Mouse (Mus musculus) neural tube, embryonic 13.5 days (tissue): Measurements from ENCODE around the gene Gm12830. TPM values are rescaled to one million over a fixed set of nuclear protein-coding genes. Genes with fewer than 3 reads are reported as not detected.

ENCODE experiments used
- ATAC-seq: fragments of 200-750 bp; cut with Nextera tagmentation; 2 replicates; pipeline ENCODE4 v1.8.0; 2017; ENCODE audit warnings: low read depth, mild to moderate bottlenecking, moderate TSS enrichment, moderate library complexity
- H3K27ac ChIP-seq: fragments of 300-500 bp; sonication (generic); replicated peaks from 2 replicates; pipeline ENCODE4 v1.5.1; 2015; ENCODE audit warnings: moderate library complexity, mild to moderate bottlenecking, inconsistent platforms
- H3K27me3 ChIP-seq: fragments of 300-500 bp; sonication (generic); 2 replicates; pipeline ENCODE4 v1.6.1; 2015; ENCODE audit warnings: mild to moderate bottlenecking, inconsistent platforms
- H3K36me3 ChIP-seq: fragments of 300-500 bp; sonication (generic); 2 replicates; pipeline ENCODE4 v1.6.1; 2015; ENCODE audit warnings: mild to moderate bottlenecking, inconsistent platforms
- H3K4me1 ChIP-seq: fragments of 300-500 bp; sonication (generic); replicated peaks from 2 replicates; pipeline ENCODE4 v1.6.1; 2015; ENCODE audit warnings: inconsistent platforms
- H3K4me2 ChIP-seq: fragments of 300-500 bp; sonication (generic); 2 replicates; pipeline ENCODE4 v1.6.1; 2015; ENCODE audit warnings: inconsistent platforms, mild to moderate bottlenecking, moderate library complexity
- H3K4me3 ChIP-seq: fragments of 300-500 bp; sonication (generic); 2 replicates; pipeline ENCODE4 v1.5.1; 2015; ENCODE audit warnings: mild to moderate bottlenecking, inconsistent platforms
- H3K9ac ChIP-seq: fragments of 300-500 bp; sonication (generic); 2 replicates; pipeline ENCODE4 v1.6.1; 2015; ENCODE audit warnings: moderate library complexity, mild to moderate bottlenecking, inconsistent platforms
- H3K9me3 ChIP-seq: fragments of 300-500 bp; sonication (generic); 2 replicates; pipeline ENCODE4 v1.6.1; 2016; ENCODE audit warnings: inconsistent platforms
- WGBS: fragments of 180-500 bp; shearing (Covaris S2); methylation state at CpG from one replicate; pipeline ENCODE4 v1.1.7; 2015; 5-methylcytosine and 5-hydroxymethylcytosine counted together
- polyA plus RNA-seq: library from polyadenylated mRNA; unstranded; fragments of >200 nt; fragmentation: Nextera tagmentation; extraction: Ambion mirVana; gene quantifications from 2 replicates; pipeline ENCODE4 v1.2.1, GENCODE M21; 2015

Gene Gm12830
- polyA plus RNA-seq, 1 experiment from 2014 or later: not detected

- no peaks in the 10 kb centered on the region for H3K36me3 ChIP-seq
- ATAC-seq: no peak
- peaks cover 14% of the 10 kb centered on the region for H3K4me1 ChIP-seq
- WGBS: 2% methylated on average over 11 of the region's 11 CpGs
- no peaks in the 10 kb centered on the region for H3K9me3 ChIP-seq
- H3K27me3 ChIP-seq: peaks cover 100% of the 10 kb centered on the region
- no peak overlapping the region for H3K9ac ChIP-seq
- H3K4me3 ChIP-seq: no peak overlapping the region
- H3K4me2 ChIP-seq: no peak overlapping the region
- no peak overlapping the region for H3K27ac ChIP-seq
Observed at GRCm38 (mm10) chr4:114903422-114903782, 81.9 kb downstream of the Gm12830 start.

- Histone ChIP-seq H3K4me3 (no peak overlapping the region), H3K27ac (no peak overlapping the region), H3K4me1 (peaks cover 26% of the 10 kb centered on the region), H3K9me3 (no peaks in the 10 kb centered on the region), H3K27me3 (peaks cover 100% of the 10 kb centered on the region), H3K36me3 (no peaks in the 10 kb centered on the region), H3K9ac (no peak overlapping the region), H3K4me2 (no peak overlapping the region)
- WGBS: 38% methylated on average over 3 of the region's 3 CpGs
- ATAC-seq: no peak
Observed at GRCm38 (mm10) chr4:114905501-114905900, 84.0 kb downstream of the Gm12830 start.

Other genes starting within 250 kb of the Gm12830 start
- 0.50 and 0.62 TPM in 2 replicates for gene Foxd2, start 87.2 kb downstream of the Gm12830 start, polyA plus RNA-seq
- not detected in 2 replicates for gene Foxe3, start 104.3 kb downstream of the Gm12830 start, polyA plus RNA-seq
- 188 and 199 TPM in 2 replicates for gene Cmpk1, start 165.5 kb downstream of the Gm12830 start, polyA plus RNA-seq
- gene Stil, start 178.4 kb downstream of the Gm12830 start, polyA plus RNA-seq: 1.9 and 3.0 TPM in 2 replicates
- gene Tal1, start 234.7 kb downstream of the Gm12830 start, polyA plus RNA-seq: 1.9 and 2.0 TPM in 2 replicates